Mouse (Mus musculus) myocyte (in vitro differentiated cells): Measurements from ENCODE around the gene Eif4a3.
A peak's percentile ranks its signal among the peaks of the same experiment; 100 is the strongest.

Source experiments
- CEBPB ChIP-seq: IDR thresholded peaks from 2 replicates; pipeline ENCODE4 v1.6.1; 2011; ENCODE audit warnings: mild to moderate bottlenecking, moderate library complexity; ENCODE audit not compliant: poor library complexity, insufficient read depth, severe bottlenecking
- POLR2A ChIP-seq: IDR thresholded peaks from one replicate; pipeline ENCODE4 v1.6.1; 2011; ENCODE audit warnings: low read depth, mild to moderate bottlenecking, control low read depth, moderate library complexity; ENCODE audit not compliant: insufficient read length
- REST ChIP-seq: IDR thresholded peaks from one replicate; pipeline ENCODE4 v1.6.1; 2011; ENCODE audit warnings: mild to moderate bottlenecking, control low read depth, moderate library complexity; ENCODE audit not compliant: insufficient read depth, insufficient read length
- USF1 ChIP-seq: IDR thresholded peaks from one replicate; pipeline ENCODE4 v1.6.1; 2011; ENCODE audit warnings: low read depth, mild to moderate bottlenecking, control low read depth, moderate library complexity

DNA sequence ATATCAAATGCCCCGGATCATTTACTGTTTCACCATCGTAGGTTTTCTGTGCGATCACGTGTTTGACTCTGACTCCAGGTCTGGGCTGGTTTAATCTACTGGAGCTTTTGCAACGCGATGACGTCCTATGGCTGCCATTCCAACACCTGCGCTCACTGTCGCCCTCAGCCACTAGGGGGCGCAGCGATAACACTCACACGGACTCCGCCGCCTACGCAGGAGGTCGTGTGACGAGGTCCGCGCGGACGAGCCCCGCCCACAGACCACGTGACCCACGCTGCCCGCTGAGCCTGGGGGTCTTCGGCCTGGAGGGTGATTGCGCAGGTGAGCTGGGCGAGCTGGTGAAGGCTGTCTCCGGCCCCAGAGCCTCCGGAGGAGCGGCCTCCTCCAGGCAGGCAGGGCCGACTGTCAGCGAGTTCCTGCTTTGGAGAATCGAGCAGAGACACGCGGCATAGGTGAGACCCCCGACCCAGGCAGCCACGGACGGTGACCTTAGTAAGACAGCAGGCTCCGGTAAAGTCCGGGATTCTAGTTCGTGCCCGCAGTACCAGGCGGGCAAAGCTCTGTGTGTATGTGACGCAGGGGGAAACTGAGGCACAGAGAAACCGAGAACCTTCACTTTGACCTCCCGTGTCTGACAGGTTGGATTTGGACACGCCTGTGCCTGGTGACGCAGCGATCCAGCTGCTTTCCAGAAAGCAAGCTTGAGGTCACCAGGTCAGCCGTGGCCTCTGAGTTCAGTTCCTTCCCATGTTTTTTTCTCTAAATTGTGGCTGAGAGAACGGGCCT is 31.9 kb downstream of the Eif4a3 start, which contains the start of gene Gaa:
- no peak for TF ChIP-seq CEBPB
- peak; percentile 94 for TF ChIP-seq USF1
- peak; percentile 74 for TF ChIP-seq POLR2A
- no peak for TF ChIP-seq REST
